In genomic region chr14:55940070-55940800, GRCm38 (mm10) we compare ENCODE assay signal across 16 mouse cellular contexts. TPM values are rescaled to one million over a fixed set of nuclear protein-coding genes. Genes with fewer than 3 reads are reported as not detected.
DNase-seq lines count a peak whose midpoint lies in the region; ATAC-seq and TF ChIP-seq lines count a peak whose summit lies in the region.
"Had no signal": no experiment of that assay in that cellular context is flagged by ENCODE, and none has a peak within 500 bp of the region (broad histone marks: within the 10 kb centered on the region; RNA-seq: fewer than 3 reads in every experiment).

No protein-coding gene starts in this region.

- no peak overlapping the region for H3K4me3 ChIP-seq in forebrain, embryonic 14.5 days (ENCODE audit: low read depth, low read length)
- no peak overlapping the region for H3K4me3 ChIP-seq in forebrain, embryonic 15.5 days
- no peak overlapping the region for H3K4me3 ChIP-seq in liver, postnatal 0 days (ENCODE audit: low read depth, low read length)
- no peak overlapping the region for H3K4me3 ChIP-seq in liver, embryonic 11.5 days (ENCODE audit: low read depth, low read length)
- H3K4me3 ChIP-seq: intestine, embryonic 15.5 days; limb, embryonic 12.5 days had no signal

- no peaks in the 10 kb centered on the region for H3K9me3 ChIP-seq in forebrain, embryonic 14.5 days (replicated peaks; ENCODE audit: control insufficient read depth, low read length)
- no peaks in the 10 kb centered on the region for H3K9me3 ChIP-seq in forebrain, embryonic 15.5 days
- no peaks in the 10 kb centered on the region for H3K9me3 ChIP-seq in liver, postnatal 0 days (ENCODE audit: low read length)
- no peaks in the 10 kb centered on the region for H3K9me3 ChIP-seq in liver, embryonic 11.5 days (ENCODE audit: control insufficient read depth, low read length)
- H3K9me3 ChIP-seq: intestine, embryonic 15.5 days; limb, embryonic 12.5 days had no signal

- no peaks in the 10 kb centered on the region for H3K36me3 ChIP-seq in forebrain, embryonic 14.5 days (ENCODE audit: control insufficient read depth, insufficient read depth, low read length)
- no peaks in the 10 kb centered on the region for H3K36me3 ChIP-seq in forebrain, embryonic 15.5 days
- H3K36me3 ChIP-seq in liver, postnatal 0 days (replicated peaks; ENCODE audit: insufficient read depth, low read length) = no peaks in the 10 kb centered on the region
- H3K36me3 ChIP-seq in liver, embryonic 11.5 days (ENCODE audit: control insufficient read depth, insufficient read depth, low read length) = no peaks in the 10 kb centered on the region
- H3K36me3 ChIP-seq: intestine, embryonic 15.5 days; limb, embryonic 12.5 days had no signal

- H3K4me2 ChIP-seq in forebrain, embryonic 14.5 days (ENCODE audit: low read length) = no peak overlapping the region
- no peak overlapping the region for H3K4me2 ChIP-seq in forebrain, embryonic 15.5 days (replicated peaks)
- no peak overlapping the region for H3K4me2 ChIP-seq in liver, postnatal 0 days (ENCODE audit: low read depth, low read length)
- H3K4me2 ChIP-seq in liver, embryonic 11.5 days = no peak overlapping the region
- H3K4me2 ChIP-seq: intestine, embryonic 15.5 days; limb, embryonic 12.5 days had no signal

- ATAC-seq in forebrain, embryonic 14.5 days = no peak
- ATAC-seq in forebrain, embryonic 15.5 days (replicated peaks) = no peak
- ATAC-seq in liver, postnatal 0 days = no peak
- ATAC-seq in liver, embryonic 11.5 days (replicated peaks; ENCODE audit: low FRiP score) = no peak
- ATAC-seq: intestine, embryonic 15.5 days had no signal

- TF ChIP-seq EP300 in liver, postnatal 0 days (IDR thresholded peaks at IDR 0.05; ENCODE audit: low read depth) = no peak

- no peak overlapping the region for H3K9ac ChIP-seq in forebrain, embryonic 14.5 days (ENCODE audit: low read length)
- no peak overlapping the region for H3K9ac ChIP-seq in forebrain, embryonic 15.5 days (replicated peaks)
- no peak overlapping the region for H3K9ac ChIP-seq in liver, postnatal 0 days (replicated peaks)
- no peak overlapping the region for H3K9ac ChIP-seq in liver, embryonic 11.5 days (ENCODE audit: low read depth, low read length)
- H3K9ac ChIP-seq: intestine, embryonic 15.5 days; limb, embryonic 12.5 days had no signal

- no peaks in the 10 kb centered on the region for H3K27me3 ChIP-seq in forebrain, embryonic 14.5 days (replicated peaks; ENCODE audit: control insufficient read depth, insufficient read depth, low read length)
- H3K27me3 ChIP-seq in forebrain, embryonic 15.5 days = no peaks in the 10 kb centered on the region
- no peaks in the 10 kb centered on the region for H3K27me3 ChIP-seq in liver, postnatal 0 days (ENCODE audit: insufficient read depth, low read length)
- no peaks in the 10 kb centered on the region for H3K27me3 ChIP-seq in liver, embryonic 11.5 days (replicated peaks; ENCODE audit: control insufficient read depth, insufficient read depth, low read length)
- H3K27me3 ChIP-seq: intestine, embryonic 15.5 days had no signal

- WGBS in forebrain, embryonic 14.5 days = 60% methylated on average over 7 of the region's 7 CpGs
- WGBS in forebrain, embryonic 15.5 days = 57% methylated on average over 7 of the region's 7 CpGs
- 40% methylated on average over 7 of the region's 7 CpGs for WGBS in liver, postnatal 0 days (ENCODE audit: insufficient replicate concordance)
- WGBS in liver, embryonic 11.5 days = 43% methylated on average over 7 of the region's 7 CpGs

- TF ChIP-seq CTCF in liver, postnatal 0 days (IDR thresholded peaks at IDR 0.05; ENCODE audit: low read depth) = peak; percentile 46

- no peak overlapping the region for H3K27ac ChIP-seq in forebrain, embryonic 14.5 days (ENCODE audit: low read depth, low read length)
- H3K27ac ChIP-seq in forebrain, embryonic 15.5 days (replicated peaks) = no peak overlapping the region
- H3K27ac ChIP-seq in liver, postnatal 0 days (ENCODE audit: low read depth) = no peak overlapping the region
- H3K27ac ChIP-seq in liver, embryonic 11.5 days (ENCODE audit: low read depth, low read length) = no peak overlapping the region
- H3K27ac ChIP-seq: intestine, embryonic 15.5 days; limb, embryonic 12.5 days had no signal

- peak; percentile 24 for DNase-seq in forebrain, embryonic 14.5 days (ENCODE audit: low spot score)
- DNase-seq in liver, postnatal 0 days = peak; percentile 10
- DNase-seq in liver, embryonic 11.5 days (ENCODE audit: low spot score) = no peak
- peak; percentile 81 for DNase-seq in brain, adult 2 months (ENCODE audit: low read depth, low spot score)
- DNase-seq in mesoderm, embryonic 11.5 days (ENCODE audit: low read depth, low spot score) = peak; percentile 45
- no peak for DNase-seq in spleen, postnatal 36 days (ENCODE audit: low spot score in 2 of 2)
- DNase-seq in right cerebral cortex, postnatal 25 days = no peak
- DNase-seq: adrenal gland, adult 8-10 months; B cell, adult 2 months; heart, postnatal 10 days; lung, postnatal 14 days; thymus, adult 2 months had no signal

- no peaks in the 10 kb centered on the region for H3K4me1 ChIP-seq in forebrain, embryonic 14.5 days (ENCODE audit: control insufficient read depth, insufficient read depth, low read length)
- no peaks in the 10 kb centered on the region for H3K4me1 ChIP-seq in forebrain, embryonic 15.5 days
- no peaks in the 10 kb centered on the region for H3K4me1 ChIP-seq in liver, postnatal 0 days (ENCODE audit: insufficient read depth)
- no peaks in the 10 kb centered on the region for H3K4me1 ChIP-seq in liver, embryonic 11.5 days (replicated peaks; ENCODE audit: control insufficient read depth, insufficient read depth, low read length)
- H3K4me1 ChIP-seq: intestine, embryonic 15.5 days; limb, embryonic 12.5 days had no signal

RNA-seq across cellular contexts. Expression of gene Cma1, which starts 4.2 kb away (rescaled TPM):
- 0.27 and 0.35 TPM in 2 replicates for polyA plus RNA-seq in forebrain, embryonic 14.5 days (2014; fragmentation: Nextera tagmentation; extraction: Ambion mirVana)
- polyA plus RNA-seq in forebrain, embryonic 15.5 days (2015; fragmentation: Nextera tagmentation; extraction: Ambion mirVana) = not detected in 2 replicates
- 0.59 and 1.7 TPM in 2 replicates for polyA plus RNA-seq in liver, postnatal 0 days (2015; fragmentation: Nextera tagmentation; extraction: Ambion mirVana)
- not detected in 2 replicates for polyA plus RNA-seq in liver, embryonic 11.5 days (2014; fragmentation: Nextera tagmentation; extraction: Ambion mirVana)

RNA-seq across cellular contexts. Expression of gene Cma2, which starts 10.5 kb away (rescaled TPM):
- polyA plus RNA-seq in forebrain, embryonic 14.5 days (2014; fragmentation: Nextera tagmentation; extraction: Ambion mirVana) = not detected in 2 replicates
- polyA plus RNA-seq in forebrain, embryonic 15.5 days (2015; fragmentation: Nextera tagmentation; extraction: Ambion mirVana) = not detected in 2 replicates
- polyA plus RNA-seq in liver, postnatal 0 days (2015; fragmentation: Nextera tagmentation; extraction: Ambion mirVana) = not detected in 2 replicates
- polyA plus RNA-seq in liver, embryonic 11.5 days (2014; fragmentation: Nextera tagmentation; extraction: Ambion mirVana) = not detected in 2 replicates
- polyA plus RNA-seq: intestine, embryonic 15.5 days; limb, embryonic 12.5 days; spleen, adult 2 months had no signal

RNA-seq across cellular contexts. Expression of gene Sdr39u1, which starts 40.1 kb away (rescaled TPM):
- polyA plus RNA-seq in forebrain, embryonic 14.5 days (2014; fragmentation: Nextera tagmentation; extraction: Ambion mirVana) = 99.0 and 110 TPM in 2 replicates
- 106 and 112 TPM in 2 replicates for polyA plus RNA-seq in forebrain, embryonic 15.5 days (2015; fragmentation: Nextera tagmentation; extraction: Ambion mirVana)
- 26.2 and 26.9 TPM in 2 replicates for polyA plus RNA-seq in liver, postnatal 0 days (2015; fragmentation: Nextera tagmentation; extraction: Ambion mirVana)
- 24.3 and 30.5 TPM in 2 replicates for polyA plus RNA-seq in liver, embryonic 11.5 days (2014; fragmentation: Nextera tagmentation; extraction: Ambion mirVana)

RNA-seq across cellular contexts. Expression of gene Khnyn, which starts 55.5 kb away (rescaled TPM):
- polyA plus RNA-seq in forebrain, embryonic 14.5 days (2014; fragmentation: Nextera tagmentation; extraction: Ambion mirVana) = 4.6 and 5.4 TPM in 2 replicates
- 10.1 and 10.4 TPM in 2 replicates for polyA plus RNA-seq in forebrain, embryonic 15.5 days (2015; fragmentation: Nextera tagmentation; extraction: Ambion mirVana)
- 4.6 and 5.2 TPM in 2 replicates for polyA plus RNA-seq in liver, postnatal 0 days (2015; fragmentation: Nextera tagmentation; extraction: Ambion mirVana)
- polyA plus RNA-seq in liver, embryonic 11.5 days (2014; fragmentation: Nextera tagmentation; extraction: Ambion mirVana) = 12.6 and 14.6 TPM in 2 replicates

RNA-seq across cellular contexts. Expression of gene Cbln3, which starts 56.0 kb away (rescaled TPM):
- polyA plus RNA-seq in forebrain, embryonic 14.5 days (2014; fragmentation: Nextera tagmentation; extraction: Ambion mirVana) = 0.20 and 0.27 TPM in 2 replicates
- 0.29 and 0.32 TPM in 2 replicates for polyA plus RNA-seq in forebrain, embryonic 15.5 days (2015; fragmentation: Nextera tagmentation; extraction: Ambion mirVana)
- 0.29 and 0.40 TPM in 2 replicates for polyA plus RNA-seq in liver, postnatal 0 days (2015; fragmentation: Nextera tagmentation; extraction: Ambion mirVana)
- polyA plus RNA-seq in liver, embryonic 11.5 days (2014; fragmentation: Nextera tagmentation; extraction: Ambion mirVana) = 0.47 and 0.60 TPM in 2 replicates

Comparison
In these comparisons a context has a peak if more than half of its experiments do, and no peak if none do; other contexts are left out.
1. DNase-seq: peak in forebrain, embryonic 14.5 days (single experiment), liver, postnatal 0 days (single experiment), brain, adult 2 months (single experiment) and mesoderm, embryonic 11.5 days (single experiment); none in liver, embryonic 11.5 days (single experiment), spleen, postnatal 36 days (0 of 2) and right cerebral cortex, postnatal 25 days (single experiment).